ENCODE assay signal across 9 mouse cellular contexts in genomic region chr2:13407272-13407671, GRCm38 (mm10).
A peak's percentile ranks its signal among the peaks of the same experiment; 100 is the strongest.
DNase-seq lines count a peak whose midpoint lies in the region; ATAC-seq lines count a peak whose summit lies in the region.
"Had no signal": no experiment of that assay in that cellular context is flagged by ENCODE, and none has a peak within 500 bp of the region (broad histone marks: within the 10 kb centered on the region; RNA-seq: fewer than 3 reads in every experiment).

No protein-coding gene starts in this region.

- no peaks in the 10 kb centered on the region for H3K27me3 ChIP-seq in heart, embryonic 15.5 days
- no peaks in the 10 kb centered on the region for H3K27me3 ChIP-seq in midbrain, embryonic 14.5 days (ENCODE audit: control insufficient read depth, insufficient read depth, low read length)
- H3K27me3 ChIP-seq: neural tube, embryonic 13.5 days had no signal

- H3K9ac ChIP-seq in heart, embryonic 15.5 days: no peak overlapping the region
- H3K9ac ChIP-seq in midbrain, embryonic 14.5 days (replicated peaks; ENCODE audit: low read length): no peak overlapping the region
- H3K9ac ChIP-seq: neural tube, embryonic 13.5 days had no signal

- 37% methylated on average over 5 of the region's 5 CpGs for WGBS in heart, embryonic 15.5 days
- WGBS in midbrain, embryonic 14.5 days: 13% methylated on average over 5 of the region's 5 CpGs

- intact Hi-C loops in left cerebral cortex, postnatal 25 days (cut with DNase I): no loop called here

- H3K36me3 ChIP-seq in heart, embryonic 15.5 days: no peaks in the 10 kb centered on the region
- no peaks in the 10 kb centered on the region for H3K36me3 ChIP-seq in midbrain, embryonic 14.5 days (ENCODE audit: control insufficient read depth, insufficient read depth, low read length)
- H3K36me3 ChIP-seq: neural tube, embryonic 13.5 days had no signal

- peaks cover 8% of the 10 kb centered on the region for H3K4me1 ChIP-seq in heart, embryonic 15.5 days (replicated peaks)
- peaks cover 15% of the 10 kb centered on the region for H3K4me1 ChIP-seq in midbrain, embryonic 14.5 days (ENCODE audit: control insufficient read depth, insufficient read depth, low read length)

- peak overlapping the region; percentile 42 for H3K27ac ChIP-seq in heart, embryonic 15.5 days
- no peak overlapping the region for H3K27ac ChIP-seq in midbrain, embryonic 14.5 days (replicated peaks; ENCODE audit: low read depth, low read length)
- H3K27ac ChIP-seq: neural tube, embryonic 13.5 days had no signal

- DNase-seq in left cerebral cortex, postnatal 25 days (ENCODE audit: low spot score in 2 of 2): peak; percentile 32 to 35
- no peak for DNase-seq in left cerebral cortex, adult 18-20 months (ENCODE audit: low spot score in 2 of 2)
- peak; percentile 75 for DNase-seq in brain, adult 2 months (ENCODE audit: low read depth, low spot score)
- DNase-seq in midbrain, embryonic 14.5 days: peak; percentile 79
- no peak for DNase-seq in layer of hippocampus, postnatal 36 days
- DNase-seq in kidney, postnatal 25 days: no peak

- H3K9me3 ChIP-seq in heart, embryonic 15.5 days (replicated peaks): no peaks in the 10 kb centered on the region
- H3K9me3 ChIP-seq in midbrain, embryonic 14.5 days (ENCODE audit: control insufficient read depth, low read length): no peaks in the 10 kb centered on the region
- H3K9me3 ChIP-seq: neural tube, embryonic 13.5 days had no signal

- no peak for ATAC-seq in heart, embryonic 15.5 days (replicated peaks; ENCODE audit: insufficient number of reproducible peaks, insufficient read depth, low FRiP score, low read depth)
- peak; percentile 58; the same call in 1 of the 2 replicates for ATAC-seq in midbrain, embryonic 14.5 days (ENCODE audit: low FRiP score, low TSS enrichment)
- ATAC-seq in cerebellum, adult (ENCODE audit: insufficient number of reproducible peaks, low FRiP score, low TSS enrichment): no peak

- no peak overlapping the region for H3K4me2 ChIP-seq in heart, embryonic 15.5 days
- H3K4me2 ChIP-seq in midbrain, embryonic 14.5 days (ENCODE audit: low read length): no peak overlapping the region
- H3K4me2 ChIP-seq: neural tube, embryonic 13.5 days had no signal

- no peak overlapping the region for H3K4me3 ChIP-seq in heart, embryonic 15.5 days
- no peak overlapping the region for H3K4me3 ChIP-seq in midbrain, embryonic 14.5 days (replicated peaks; ENCODE audit: low read depth, low read length)
- H3K4me3 ChIP-seq: neural tube, embryonic 13.5 days had no signal

Comparison
In these comparisons a context has a peak if more than half of its experiments do, and no peak if none do; other contexts are left out.
1. DNase-seq: peak in left cerebral cortex, postnatal 25 days (2 of 2), brain, adult 2 months (single experiment) and midbrain, embryonic 14.5 days (single experiment); none in left cerebral cortex, adult 18-20 months (0 of 2), layer of hippocampus, postnatal 36 days (0 of 2) and kidney, postnatal 25 days (0 of 2).